Mouse (Mus musculus): ENCODE results near the gene Fbf1.

DNA sequence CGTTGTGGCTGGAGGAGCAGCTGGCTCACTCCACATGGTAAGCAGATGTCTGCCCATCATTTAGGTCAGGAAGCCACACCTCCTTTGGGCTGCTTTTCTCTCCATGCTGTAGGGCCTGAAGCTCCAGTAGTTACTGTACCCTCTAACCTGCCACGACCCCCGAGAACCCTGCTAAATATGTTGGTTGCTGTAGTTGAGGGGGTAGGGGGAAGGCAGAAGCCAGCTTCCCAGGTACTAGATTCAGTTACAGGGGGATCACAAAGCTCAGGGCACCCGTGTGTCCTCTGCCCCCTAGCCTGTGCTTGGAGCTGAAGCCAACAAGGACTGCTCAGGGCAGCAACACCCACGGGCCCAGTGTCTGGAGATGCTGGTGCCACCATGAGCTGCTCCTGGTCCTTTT, 34.5 kb downstream of the Fbf1 start:
- no peak for TF ChIP-seq CTCF (IDR thresholded peaks at IDR 0.05; ENCODE audit: low read depth, low read length)
- no peak for TF ChIP-seq POLR2A (IDR thresholded peaks at IDR 0.05; ENCODE audit: insufficient read depth, low read length)
- TF ChIP-seq EP300 (IDR thresholded peaks at IDR 0.05; ENCODE audit: insufficient read depth, low read depth, low read length): no peak

Measured in ES-Bruce4 (cell line).